Mouse (Mus musculus) kidney, adult 2 months (tissue): ENCODE measurements around the gene Lpcat1. TPM values are rescaled to one million over a fixed set of nuclear protein-coding genes. Genes with fewer than 3 reads are reported as not detected.

Experiments
- DNase-seq: peaks from one replicate; pipeline ENCODE4 v3.0.0; 2021
- H3K27ac ChIP-seq: fragments of 200-500 bp; 2 replicates; pipeline ENCODE4 v1.5.1; 2012; ENCODE audit warnings: low read depth, low read length, control low read depth, inconsistent platforms; ENCODE audit not compliant: insufficient read depth
- H3K27me3 ChIP-seq: fragments of 200-500 bp; replicated peaks from 2 replicates; pipeline ENCODE4 v1.6.1; 2012; ENCODE audit warnings: mild to moderate bottlenecking, moderate library complexity, low read length, inconsistent platforms; ENCODE audit not compliant: control insufficient read depth, insufficient read depth
- H3K36me3 ChIP-seq: fragments of 200-500 bp; 2 replicates; pipeline ENCODE4 v1.6.1; 2012; ENCODE audit warnings: mild to moderate bottlenecking, moderate library complexity, low read length, inconsistent platforms; ENCODE audit not compliant: control insufficient read depth, insufficient read depth
- H3K4me1 ChIP-seq: fragments of 200-500 bp; 2 replicates; pipeline ENCODE4 v1.6.1; 2011; ENCODE audit warnings: low read length; ENCODE audit not compliant: control insufficient read depth, insufficient read depth
- H3K4me3 ChIP-seq: fragments of 200-500 bp; 2 replicates; pipeline ENCODE4 v1.5.1; 2011; ENCODE audit warnings: mild to moderate bottlenecking, low read depth, low read length, control low read depth; ENCODE audit not compliant: insufficient read depth
- CTCF ChIP-seq: fragments of 200-500 bp; conservative IDR thresholded peaks from 2 replicates; pipeline ENCODE4 v1.5.1; 2011; ENCODE audit warnings: low read depth, mild to moderate bottlenecking, control low read depth, low read length, moderate library complexity, mixed read lengths; ENCODE audit not compliant: insufficient read depth, insufficient read length
- POLR2A ChIP-seq: fragments of 200-500 bp; IDR thresholded peaks from one replicate; pipeline ENCODE4 v1.6.1; 2011; ENCODE audit warnings: low read depth, low read length, control low read depth
- WGBS: fragments of 180-500 bp; shearing (Covaris S2); methylation state at CpG from one replicate; pipeline ENCODE4 v1.1.7; 2018; 5-methylcytosine and 5-hydroxymethylcytosine counted together
- polyA plus RNA-seq: library from polyadenylated mRNA; depleted of rRNA; stranded (reverse); fragments of >200 nt; gene quantifications from 2 replicates; pipeline ENCODE4 v1.2.3, GENCODE M21; 2012

Gene Lpcat1
- polyA plus RNA-seq, 1 experiment, result 16.0 TPM

DNA sequence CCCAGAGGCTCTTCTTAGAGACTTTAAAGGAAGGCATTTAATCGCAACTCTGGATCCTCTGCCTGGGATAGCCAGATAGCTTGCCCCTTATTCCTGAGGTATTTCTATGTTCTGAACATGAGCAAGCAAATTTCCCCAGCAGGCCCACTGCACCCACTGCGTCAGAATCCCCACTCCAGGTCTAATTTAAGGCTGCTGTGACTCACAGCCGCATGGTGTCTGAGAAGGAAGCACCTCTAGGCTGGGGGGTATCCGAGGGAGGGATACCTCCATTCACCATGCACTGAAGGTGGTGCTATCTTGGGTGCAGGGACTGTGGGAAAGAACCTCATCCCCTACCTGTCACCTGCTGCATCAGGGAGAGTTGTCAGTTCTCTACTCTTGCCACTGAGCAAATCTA lies 40.4 kb upstream of the Lpcat1 start:
- Histone ChIP-seq H3K4me1 (no peaks in the 10 kb centered on the region), H3K27ac (no peak overlapping the region), H3K27me3 (no peaks in the 10 kb centered on the region), H3K36me3 (no peaks in the 10 kb centered on the region), H3K4me3 (no peak overlapping the region)
- no peak for TF ChIP-seq CTCF
- TF ChIP-seq POLR2A, result no peak
- no peak for DNase-seq
- 92% methylated on average over 4 of the region's 4 CpGs for WGBS

DNA sequence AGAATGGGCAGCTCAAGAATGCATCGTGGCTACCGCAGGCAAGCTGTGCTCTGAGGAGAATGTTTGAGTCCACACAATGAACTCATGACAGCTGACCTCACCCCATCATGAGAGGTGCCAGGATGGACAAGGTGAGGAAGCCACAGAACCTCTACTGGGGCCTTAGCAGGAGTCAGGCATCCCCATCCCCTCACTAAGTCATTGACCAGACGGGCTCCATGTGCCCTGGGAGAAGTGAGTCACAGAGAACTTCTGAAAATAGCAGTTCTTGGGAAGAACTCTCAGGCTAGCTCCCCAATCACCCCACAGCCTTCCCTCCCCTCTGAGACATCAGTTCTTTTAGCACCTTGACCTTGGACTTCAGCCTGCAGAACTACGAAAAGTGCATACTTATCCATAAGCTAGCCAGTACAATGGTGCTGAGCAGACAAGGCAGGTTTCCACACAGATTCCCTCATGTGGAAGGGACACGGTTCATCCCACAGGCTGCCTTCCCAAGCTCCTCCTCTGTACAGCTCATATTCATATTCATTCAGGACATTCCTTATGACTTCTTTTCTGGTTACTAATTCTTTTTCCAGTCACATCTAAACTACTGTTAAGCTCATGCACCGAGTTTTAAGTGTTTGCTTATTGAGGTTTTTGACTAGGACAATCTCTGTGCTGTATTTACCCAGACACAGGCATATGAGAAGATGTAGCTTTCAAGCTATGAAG lies 37.2 kb upstream of the Lpcat1 start:
- Histone ChIP-seq H3K36me3 (no peaks in the 10 kb centered on the region), H3K4me1 (no peaks in the 10 kb centered on the region), H3K27ac (no peak overlapping the region), H3K27me3 (no peaks in the 10 kb centered on the region), H3K4me3 (no peak overlapping the region)
- DNase-seq, result no peak
- 66% methylated on average over 6 of the region's 6 CpGs for WGBS
- TF ChIP-seq CTCF (no peak), POLR2A (no peak)

DNA sequence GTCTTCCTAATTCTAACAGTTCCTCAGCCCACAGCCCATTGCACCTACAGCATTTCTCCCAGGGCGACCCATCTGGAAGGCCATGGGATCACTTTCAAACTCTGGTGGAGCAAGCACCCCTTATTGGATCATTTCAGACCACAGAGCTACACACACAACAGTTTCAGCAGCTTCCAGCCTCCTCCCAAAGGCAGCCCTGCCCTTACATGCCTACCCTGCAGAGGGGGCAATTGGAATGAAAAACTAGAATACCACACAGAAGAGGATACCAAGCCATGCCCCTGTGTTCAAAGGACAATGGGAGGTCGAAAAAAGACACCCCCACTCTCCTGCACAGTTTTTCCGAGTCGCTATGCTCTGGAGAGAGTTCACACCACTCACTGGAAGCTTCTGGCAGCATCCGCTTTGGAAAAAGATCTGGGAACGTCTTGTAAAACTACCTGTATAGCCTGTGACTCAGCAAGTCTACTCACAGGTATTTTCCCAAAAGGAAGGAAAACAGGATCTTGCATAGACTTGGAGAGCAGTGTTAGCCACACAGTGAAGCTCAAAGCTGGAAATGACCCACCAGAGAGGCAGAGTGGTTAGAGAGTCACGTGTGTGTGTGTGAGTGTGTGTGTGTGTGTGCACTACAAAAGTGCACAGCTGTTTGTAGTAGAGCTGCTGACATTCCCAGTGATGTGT lies 34.4 kb upstream of the Lpcat1 start:
- Histone ChIP-seq H3K4me3 (no peak overlapping the region), H3K27ac (no peak overlapping the region), H3K4me1 (no peaks in the 10 kb centered on the region), H3K27me3 (no peaks in the 10 kb centered on the region), H3K36me3 (no peaks in the 10 kb centered on the region)
- TF ChIP-seq CTCF (no peak), POLR2A (no peak)
- DNase-seq, result no peak
- WGBS, result 69% methylated on average over 7 of the region's 7 CpGs

DNA sequence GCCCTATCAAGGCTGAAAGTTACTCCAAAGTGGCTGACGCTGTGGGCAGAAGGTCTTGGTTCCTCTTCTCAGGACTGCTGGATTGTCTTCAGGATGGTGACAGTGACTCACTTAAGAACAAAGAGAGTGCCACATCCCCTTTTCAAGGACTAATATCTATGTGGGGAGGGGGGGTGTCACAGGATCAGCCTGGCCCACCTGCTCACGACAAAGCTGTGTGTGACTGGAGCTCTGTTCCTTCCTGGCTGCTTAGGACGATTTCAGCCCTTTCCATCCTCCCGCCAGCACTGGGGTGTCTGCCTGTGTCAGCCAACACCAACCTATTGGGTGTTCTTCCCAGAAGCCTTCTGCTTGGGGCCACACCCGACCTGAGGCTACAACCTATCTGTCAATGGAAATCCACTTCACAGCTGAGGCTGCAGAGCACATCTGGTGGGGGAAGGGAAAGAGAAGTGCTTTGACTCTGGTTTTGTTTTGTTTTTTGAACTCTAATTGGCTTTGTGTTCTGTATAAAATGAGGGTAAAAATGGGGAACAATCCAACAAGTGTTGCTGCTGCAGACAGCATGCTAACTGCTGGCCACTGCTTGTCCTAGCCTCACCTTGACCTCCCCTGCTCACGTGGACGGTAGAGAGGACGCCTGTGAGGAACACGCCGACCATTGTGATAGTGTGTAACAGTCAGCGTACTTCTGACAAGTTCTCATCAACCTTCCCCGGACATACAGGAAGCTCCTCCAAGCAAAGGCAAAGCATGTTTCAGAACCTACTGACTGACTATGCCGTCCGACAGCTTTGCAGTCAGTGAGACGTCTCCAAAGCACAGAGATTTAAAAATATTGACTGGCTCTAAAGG lies 33.1 kb upstream of the Lpcat1 start:
- Histone ChIP-seq H3K27me3 (no peaks in the 10 kb centered on the region), H3K27ac (no peak overlapping the region)

DNA sequence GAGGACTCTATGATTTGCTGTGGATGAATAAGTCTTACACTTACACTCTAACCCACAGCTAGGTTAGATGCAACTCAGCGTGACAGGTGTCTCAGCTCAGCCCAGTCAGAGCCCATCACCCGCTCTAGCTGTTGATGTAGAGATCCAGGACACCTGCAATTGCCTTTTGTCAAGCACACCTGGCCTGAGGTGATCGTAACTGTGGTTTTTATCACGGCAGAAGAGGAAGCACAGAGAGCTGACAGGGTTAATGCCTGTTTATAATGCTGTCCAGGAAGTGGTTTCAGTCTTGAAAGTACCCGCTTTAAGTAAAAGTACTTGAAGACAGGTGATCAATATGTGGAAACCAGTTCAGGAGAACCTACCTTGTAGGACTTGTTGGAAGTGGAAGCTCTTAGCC lies 32.3 kb upstream of the Lpcat1 start:
- no peaks in the 10 kb centered on the region for H3K4me1 ChIP-seq
- no peaks in the 10 kb centered on the region for H3K27me3 ChIP-seq
- no peak for TF ChIP-seq CTCF
- TF ChIP-seq POLR2A, result no peak
- WGBS, result 65% methylated on average over 5 of the region's 5 CpGs
- DNase-seq, result no peak
- H3K27ac ChIP-seq, result no peak overlapping the region
- H3K36me3 ChIP-seq, result no peaks in the 10 kb centered on the region
- H3K4me3 ChIP-seq, result no peak overlapping the region

More for the DNA sequence above, 33.1 kb upstream of the Lpcat1 start:
- WGBS, result 77% methylated on average over 15 of the region's 15 CpGs
- no peak overlapping the region for H3K4me3 ChIP-seq
- H3K4me1 ChIP-seq, result no peaks in the 10 kb centered on the region
- DNase-seq, result no peak
- H3K36me3 ChIP-seq, result no peaks in the 10 kb centered on the region
- no peak for TF ChIP-seq CTCF
- TF ChIP-seq POLR2A, result no peak

DNA sequence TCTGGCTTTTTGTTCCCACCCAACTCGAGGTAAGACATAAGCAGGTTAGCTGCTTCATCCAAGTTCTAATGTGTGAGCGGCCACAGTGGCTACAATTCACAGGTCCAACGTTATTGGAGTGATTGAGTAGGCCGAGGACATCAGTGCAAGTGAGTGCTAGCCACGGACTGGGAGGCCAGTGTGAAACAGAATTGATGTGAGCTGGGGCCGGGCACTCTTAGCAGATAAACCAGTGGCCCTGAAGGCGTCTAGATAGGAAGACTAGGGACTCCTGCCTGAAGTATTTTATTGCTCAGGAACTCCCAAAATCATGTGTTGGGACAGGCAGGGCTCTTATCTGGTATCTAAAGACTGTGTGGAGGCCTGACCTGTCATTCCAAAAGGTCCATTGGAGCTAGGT lies 31.3 kb upstream of the Lpcat1 start:
- no peak for TF ChIP-seq CTCF
- no peak for TF ChIP-seq POLR2A
- no peaks in the 10 kb centered on the region for H3K27me3 ChIP-seq
- H3K4me3 ChIP-seq, result no peak overlapping the region
- no peak overlapping the region for H3K27ac ChIP-seq
- H3K36me3 ChIP-seq, result no peaks in the 10 kb centered on the region
- no peaks in the 10 kb centered on the region for H3K4me1 ChIP-seq
- 89% methylated on average over 7 of the region's 7 CpGs for WGBS
- no peak for DNase-seq

DNA sequence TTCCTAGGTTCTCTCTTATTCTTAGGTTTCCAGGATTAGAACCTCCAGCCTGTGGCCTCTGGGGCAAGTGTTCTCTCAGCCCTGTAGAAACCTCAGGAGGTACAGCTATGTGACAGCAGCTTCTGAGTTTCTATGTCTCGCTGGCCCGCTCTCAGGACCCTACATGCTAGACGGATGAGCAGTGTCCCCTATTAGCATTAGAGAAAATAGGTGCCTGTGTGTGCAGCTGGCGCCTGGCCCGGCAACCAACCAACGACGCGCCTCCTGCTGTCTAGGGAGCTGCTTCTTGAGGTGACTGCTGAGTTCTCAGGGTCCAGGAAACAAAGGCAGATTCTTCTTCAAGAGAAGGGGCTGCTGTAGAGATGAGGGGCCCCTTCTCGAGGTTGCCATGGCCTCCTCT lies 27.9 kb upstream of the Lpcat1 start:
- Histone ChIP-seq H3K4me1 (no peaks in the 10 kb centered on the region), H3K4me3 (no peak overlapping the region), H3K27ac (no peak overlapping the region), H3K36me3 (no peaks in the 10 kb centered on the region), H3K27me3 (no peaks in the 10 kb centered on the region)
- TF ChIP-seq POLR2A (no peak), CTCF (no peak)
- no peak for DNase-seq
- 90% methylated on average over 9 of the region's 9 CpGs for WGBS
